Comparison of ENCODE assay signal across 13 mouse cellular contexts in the genomic region with DNA sequence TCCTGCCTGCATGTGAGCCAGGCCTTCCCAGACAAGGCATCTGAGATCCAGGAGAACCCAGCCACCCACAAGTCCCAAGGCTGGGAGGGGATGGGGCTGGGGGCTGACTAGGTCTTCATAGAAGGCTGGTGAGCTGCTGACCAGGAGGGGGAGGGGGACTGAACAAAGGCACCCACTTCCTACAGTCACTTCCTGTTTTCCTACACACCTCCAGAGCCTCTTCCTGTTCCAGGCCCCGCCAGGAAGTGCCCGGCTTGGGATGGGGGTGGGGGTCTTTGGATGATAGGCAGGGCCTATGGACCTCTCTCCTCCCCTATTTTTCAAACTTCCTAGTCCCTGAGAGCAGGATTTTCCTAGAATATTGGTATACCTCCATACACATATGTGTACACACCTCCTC. TPM values are rescaled to one million over a fixed set of nuclear protein-coding genes. Genes with fewer than 3 reads are reported as not detected.
DNase-seq lines count a peak whose midpoint lies in the region; ATAC-seq and TF ChIP-seq lines count a peak whose summit lies in the region.
"Had no signal": no experiment of that assay in that cellular context is flagged by ENCODE, and none has a peak within 500 bp of the region (broad histone marks: within the 10 kb centered on the region; RNA-seq: fewer than 3 reads in every experiment).

No protein-coding gene starts in this region.

- no peaks in the 10 kb centered on the region for H3K9me3 ChIP-seq in heart, embryonic 10.5 days
- H3K9me3 ChIP-seq in heart, embryonic 12.5 days (replicated peaks) = no peaks in the 10 kb centered on the region
- H3K9me3 ChIP-seq in heart, embryonic 13.5 days = no peaks in the 10 kb centered on the region
- no peaks in the 10 kb centered on the region for H3K9me3 ChIP-seq in lung, embryonic 16.5 days (ENCODE audit: control insufficient read depth, low read length)
- no peaks in the 10 kb centered on the region for H3K9me3 ChIP-seq in hindbrain, postnatal 0 days (ENCODE audit: low read length)
- H3K9me3 ChIP-seq: embryonic facial prominence, embryonic 13.5 days had no signal

- 30% methylated on average over 2 of the region's 2 CpGs for WGBS in heart, embryonic 10.5 days
- 63% methylated on average over 2 of the region's 2 CpGs for WGBS in heart, embryonic 12.5 days
- 50% methylated on average over 2 of the region's 2 CpGs for WGBS in heart, embryonic 13.5 days
- WGBS in lung, embryonic 16.5 days = 44% methylated on average over 2 of the region's 2 CpGs
- 82% methylated on average over 2 of the region's 2 CpGs for WGBS in hindbrain, postnatal 0 days

- no peak for TF ChIP-seq CTCF in hindbrain, postnatal 0 days (IDR thresholded peaks at IDR 0.05; ENCODE audit: low read depth)

- H3K4me3 ChIP-seq in heart, embryonic 10.5 days = no peak overlapping the region
- H3K4me3 ChIP-seq in heart, embryonic 12.5 days = no peak overlapping the region
- no peak overlapping the region for H3K4me3 ChIP-seq in heart, embryonic 13.5 days
- H3K4me3 ChIP-seq in lung, embryonic 16.5 days (ENCODE audit: low read length) = no peak overlapping the region
- H3K4me3 ChIP-seq in hindbrain, postnatal 0 days (ENCODE audit: low read length) = no peak overlapping the region
- H3K4me3 ChIP-seq: embryonic facial prominence, embryonic 13.5 days had no signal

- DNase-seq in heart, embryonic 10.5 days (ENCODE audit: low spot score) = no peak
- peak; percentile 62 for DNase-seq in adrenal gland, postnatal 14 days
- no peak for DNase-seq in frontal cortex, postnatal 14 days (ENCODE audit: low spot score in 2 of 2)
- DNase-seq in frontal cortex, adult 2 months (ENCODE audit: extremely low spot score in 1 of 2, low spot score in 1 of 2) = no peak
- DNase-seq in hindbrain, postnatal 0 days (ENCODE audit: low spot score) = no peak
- DNase-seq: cerebellum, postnatal 14 days had no signal

- peaks cover 68% of the 10 kb centered on the region for H3K27me3 ChIP-seq in heart, embryonic 10.5 days (ENCODE audit: insufficient read depth, poor library complexity, severe bottlenecking)
- H3K27me3 ChIP-seq in heart, embryonic 12.5 days (replicated peaks) = peaks cover 56% of the 10 kb centered on the region
- peaks cover 69% of the 10 kb centered on the region for H3K27me3 ChIP-seq in heart, embryonic 13.5 days (replicated peaks)
- peaks cover 44% of the 10 kb centered on the region for H3K27me3 ChIP-seq in lung, embryonic 16.5 days (ENCODE audit: control insufficient read depth, insufficient read depth, low read depth, low read length)
- peaks cover 11% of the 10 kb centered on the region for H3K27me3 ChIP-seq in hindbrain, postnatal 0 days (ENCODE audit: insufficient read depth, low read length)

- H3K9ac ChIP-seq in heart, embryonic 12.5 days = no peak overlapping the region
- no peak overlapping the region for H3K9ac ChIP-seq in heart, embryonic 13.5 days
- H3K9ac ChIP-seq in lung, embryonic 16.5 days (ENCODE audit: low read length) = no peak overlapping the region
- H3K9ac ChIP-seq in hindbrain, postnatal 0 days (replicated peaks; ENCODE audit: low read length) = no peak overlapping the region
- H3K9ac ChIP-seq: embryonic facial prominence, embryonic 13.5 days had no signal

- H3K4me1 ChIP-seq in heart, embryonic 10.5 days = peaks cover 32% of the 10 kb centered on the region
- peaks cover 20% of the 10 kb centered on the region; the same call in 1 of the 2 replicates for H3K4me1 ChIP-seq in heart, embryonic 12.5 days (replicated peaks)
- H3K4me1 ChIP-seq in heart, embryonic 13.5 days = peaks cover 25% of the 10 kb centered on the region
- H3K4me1 ChIP-seq in lung, embryonic 16.5 days (replicated peaks; ENCODE audit: control insufficient read depth, insufficient read depth, low read length) = no peaks in the 10 kb centered on the region
- H3K4me1 ChIP-seq in hindbrain, postnatal 0 days (ENCODE audit: insufficient read depth, low read length) = 0 out of 2 replicates have a peak, but pooled peaks cover 6% of the 10 kb centered on the region

- peak overlapping the region; percentile 59 for H3K27ac ChIP-seq in heart, embryonic 10.5 days
- H3K27ac ChIP-seq in heart, embryonic 12.5 days (ENCODE audit: poor library complexity, severe bottlenecking) = no peak overlapping the region
- H3K27ac ChIP-seq in heart, embryonic 13.5 days (replicated peaks) = peak overlapping the region; percentile 32; the same call in 1 of the 2 replicates
- peak overlapping the region; percentile 55 for H3K27ac ChIP-seq in lung, embryonic 16.5 days (ENCODE audit: low read length)
- H3K27ac ChIP-seq in hindbrain, postnatal 0 days = no peak overlapping the region
- H3K27ac ChIP-seq: embryonic facial prominence, embryonic 13.5 days had no signal

- no peak overlapping the region for H3K4me2 ChIP-seq in heart, embryonic 12.5 days
- no peak overlapping the region for H3K4me2 ChIP-seq in heart, embryonic 13.5 days
- no peak overlapping the region for H3K4me2 ChIP-seq in lung, embryonic 16.5 days (ENCODE audit: low read depth, low read length)
- H3K4me2 ChIP-seq in hindbrain, postnatal 0 days (ENCODE audit: low read depth, low read length) = no peak overlapping the region
- H3K4me2 ChIP-seq: embryonic facial prominence, embryonic 13.5 days had no signal

- no peak for ATAC-seq in heart, embryonic 12.5 days (ENCODE audit: insufficient number of reproducible peaks, low FRiP score)
- ATAC-seq in heart, embryonic 13.5 days (ENCODE audit: extremely low read depth, insufficient number of reproducible peaks, low FRiP score, low TSS enrichment) = no peak
- peak; percentile 53 for ATAC-seq in lung, embryonic 16.5 days (ENCODE audit: low read depth)
- ATAC-seq in hindbrain, postnatal 0 days = no peak
- ATAC-seq: forebrain, embryonic 14.5 days; inflammation-experienced regulatory T-cells, adult 6 months had no signal

- H3K36me3 ChIP-seq in heart, embryonic 10.5 days = no peaks in the 10 kb centered on the region
- no peaks in the 10 kb centered on the region; the same call in 1 of the 2 replicates for H3K36me3 ChIP-seq in heart, embryonic 12.5 days
- 0 out of 2 replicates have a peak, but pooled peaks cover 3% of the 10 kb centered on the region for H3K36me3 ChIP-seq in heart, embryonic 13.5 days
- H3K36me3 ChIP-seq in lung, embryonic 16.5 days (ENCODE audit: control insufficient read depth, insufficient read depth, low read length) = no peaks in the 10 kb centered on the region
- no peaks in the 10 kb centered on the region for H3K36me3 ChIP-seq in hindbrain, postnatal 0 days (ENCODE audit: insufficient read depth, low read length)
- H3K36me3 ChIP-seq: embryonic facial prominence, embryonic 13.5 days had no signal

RNA-seq across cellular contexts. Expression of a gene that starts 23.2 kb away (rescaled TPM):
- polyA plus RNA-seq in heart, embryonic 10.5 days (2016; fragmentation: Nextera tagmentation; extraction: Ambion mirVana) = 7.3 and 8.2 TPM in 2 replicates
- 8.3 and 8.6 TPM in 2 replicates for polyA plus RNA-seq in heart, embryonic 12.5 days (2016; fragmentation: Nextera tagmentation; extraction: Ambion mirVana)
- total RNA-seq in adrenal gland, postnatal 14 days (2021) = 17.5 and 18.4 TPM in 2 replicates
- 7.4 and 8.3 TPM in 2 replicates for polyA plus RNA-seq in heart, embryonic 13.5 days (2015; fragmentation: Nextera tagmentation; extraction: Ambion mirVana)
- 8.8 and 10.7 TPM in 2 replicates for polyA plus RNA-seq in lung, embryonic 16.5 days (2015; fragmentation: Nextera tagmentation; extraction: Ambion mirVana)
- polyA plus RNA-seq in frontal cortex, adult 2 months (2012; rRNA removed) = 1.8 and 1.9 TPM in 2 replicates
- total RNA-seq in hindbrain, postnatal 0 days (2014; rRNA removed) = 2.5 and 3.7 TPM in 2 replicates
- polyA plus RNA-seq in hindbrain, postnatal 0 days (2015; fragmentation: Nextera tagmentation; extraction: Ambion mirVana) = 1.2 TPM in 2 replicates
- polyA plus RNA-seq: inflammation-experienced regulatory T-cells, adult 6 months had no signal

RNA-seq across cellular contexts. Expression of a gene that starts 31.2 kb away (rescaled TPM):
- 0.30 and 1.3 TPM in 2 replicates for polyA plus RNA-seq in heart, embryonic 10.5 days (2016; fragmentation: Nextera tagmentation; extraction: Ambion mirVana)
- polyA plus RNA-seq in heart, embryonic 12.5 days (2016; fragmentation: Nextera tagmentation; extraction: Ambion mirVana) = 0.40 TPM in 1 of 2 replicates, not detected in the other
- total RNA-seq in adrenal gland, postnatal 14 days (2021) = not detected in 2 replicates
- polyA plus RNA-seq in heart, embryonic 13.5 days (2015; fragmentation: Nextera tagmentation; extraction: Ambion mirVana) = 0.44 TPM in 1 of 2 replicates, not detected in the other
- polyA plus RNA-seq in lung, embryonic 16.5 days (2015; fragmentation: Nextera tagmentation; extraction: Ambion mirVana) = 3.1 and 12.6 TPM in 2 replicates
- 0.29 and 0.50 TPM in 2 replicates for polyA plus RNA-seq in frontal cortex, adult 2 months (2012; rRNA removed)
- not detected in 2 replicates for total RNA-seq in hindbrain, postnatal 0 days (2014; rRNA removed)
- 0.33 and 0.55 TPM in 2 replicates for polyA plus RNA-seq in hindbrain, postnatal 0 days (2015; fragmentation: Nextera tagmentation; extraction: Ambion mirVana)
- polyA plus RNA-seq: embryonic facial prominence, embryonic 13.5 days; forebrain, embryonic 14.5 days; inflammation-experienced regulatory T-cells, adult 6 months; limb, embryonic 14.5 days had no signal

Comparison
In these comparisons a context has a peak if more than half of its experiments do, and no peak if none do; other contexts are left out.
1. H3K27ac ChIP-seq: peak in heart, embryonic 10.5 days (single experiment), heart, embryonic 13.5 days (single experiment) and lung, embryonic 16.5 days (single experiment); none in heart, embryonic 12.5 days (single experiment) and hindbrain, postnatal 0 days (single experiment).